Mouse (Mus musculus) mouse trophoblast stem cell (cell line): Measurements from ENCODE around the gene Clca3a1.

Experiments used
- in situ Hi-C, 2 experiments: fragments of 300-500 bp; cut with MseI, MboI; formaldehyde crosslinking; loops; 2 replicates in 1 of 2; 3 replicates in 1 of 2; pipeline ENCODE4 v1.15.1; 2025

The Clca3a1 gene

DNA sequence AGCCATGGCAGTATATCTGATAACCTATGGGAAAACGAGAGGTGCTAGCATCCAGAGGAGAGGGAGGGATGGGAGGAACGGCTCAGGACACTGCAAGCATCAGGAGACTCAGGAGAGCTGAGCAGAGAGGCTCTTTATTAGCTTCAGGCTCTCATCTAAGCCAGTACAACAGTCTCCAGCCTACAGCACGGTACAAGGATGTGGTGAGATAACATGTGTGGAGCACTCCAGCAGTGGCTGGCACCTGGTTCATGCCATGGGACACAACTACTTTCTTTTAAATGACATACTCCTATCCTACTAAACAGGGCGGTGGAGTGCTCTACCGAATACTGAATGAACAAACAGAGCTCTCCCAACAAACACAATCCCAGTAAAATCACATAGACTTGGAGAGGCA, 79.2 kb downstream of the Clca3a1 start:
- in situ Hi-C loops = no loop called here

DNA sequence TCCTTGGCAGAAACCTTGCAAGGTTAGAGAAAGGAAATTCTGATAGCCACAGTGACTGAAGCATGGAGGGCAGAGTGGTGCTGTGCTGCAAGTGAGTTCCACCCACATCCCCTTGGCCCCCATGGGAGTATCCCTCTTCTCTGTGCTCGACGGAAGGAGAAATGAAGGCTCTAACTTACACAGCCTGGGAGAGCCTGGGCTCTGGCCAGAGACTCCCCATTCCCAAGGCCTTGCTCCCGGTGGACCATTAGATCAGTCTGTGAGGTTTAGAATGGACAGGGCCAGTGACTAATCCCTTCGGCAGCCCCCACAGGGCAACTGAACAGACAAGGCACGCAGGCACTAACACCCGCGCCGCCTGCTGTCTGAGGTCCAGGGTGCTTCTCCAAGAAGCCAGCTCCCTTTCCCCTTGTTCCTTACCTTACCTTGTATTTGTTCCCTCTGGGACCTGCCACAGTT, 81.0 kb downstream of the Clca3a1 start:
- in situ Hi-C loops = no loop called here
